Mouse (Mus musculus) CH12.LX (cell line): ENCODE data around the gene Spata2. TPM values are rescaled to one million over a fixed set of nuclear protein-coding genes. Genes with fewer than 3 reads are reported as not detected.

ENCODE experiments used
- DNase-seq: peaks from one replicate; pipeline ENCODE4 v3.0.0-alpha.2; 2013; ENCODE audit errors: extremely low read depth
- H3K27ac ChIP-seq: 2 replicates; pipeline ENCODE4 v1.5.1; 2012; ENCODE audit warnings: low read depth, mild to moderate bottlenecking, control low read depth, moderate library complexity; ENCODE audit not compliant: insufficient read depth
- H3K27me3 ChIP-seq: replicated peaks from 2 replicates; pipeline ENCODE3; 2012; ENCODE audit warnings: inconsistent platforms
- H3K36me3 ChIP-seq, 2 experiments: replicated peaks in 1 of 2; 2 replicates each; pipeline versions ENCODE3 to v1.6.1; 2012; ENCODE audit warnings: inconsistent platforms in 1 of 2, low read length in 1 of 2, mild to moderate bottlenecking in 1 of 2, mixed read lengths in 1 of 2, moderate library complexity in 1 of 2; ENCODE audit not compliant: control insufficient read depth in 1 of 2, insufficient read depth in 1 of 2
- H3K4me1 ChIP-seq, 2 experiments: 2 replicates each; pipeline ENCODE4 v1.6.1; 2012; ENCODE audit warnings: inconsistent platforms in 1 of 2, moderate library complexity in 1 of 2; ENCODE audit not compliant: insufficient read depth in 2 of 2, control insufficient read depth in 1 of 2
- H3K4me2 ChIP-seq: 2 replicates; pipeline ENCODE4 v1.6.1; 2012; ENCODE audit warnings: low read depth, mild to moderate bottlenecking, control low read depth; ENCODE audit not compliant: poor library complexity, insufficient read depth, severe bottlenecking
- H3K4me3 ChIP-seq, 3 experiments: fragments of 150-350 bp in 1 of 3; sonication (generic) in 1 of 3; replicated peaks in 1 of 3; 2 replicates each; pipeline versions ENCODE3 to v1.5.1; 2011 to 2012; ENCODE audit warnings: low read depth in 2 of 3, low read length in 2 of 3, mild to moderate bottlenecking in 2 of 3, moderate library complexity in 2 of 3, control low read depth in 1 of 3, improper control_type of control experiment in 1 of 3, inconsistent platforms in 1 of 3, mixed read lengths in 1 of 3; ENCODE audit not compliant: poor library complexity in 1 of 3
- H3K79me2 ChIP-seq: replicated peaks from 2 replicates; pipeline ENCODE4 v1.6.1; 2012; ENCODE audit warnings: mild to moderate bottlenecking, moderate library complexity; ENCODE audit not compliant: control insufficient read depth, poor library complexity, insufficient read depth, severe bottlenecking; ENCODE audit errors: extremely low read depth
- H3K9ac ChIP-seq: 2 replicates; pipeline ENCODE4 v1.6.1; 2012; ENCODE audit warnings: low read depth, mild to moderate bottlenecking, control low read depth, moderate library complexity; ENCODE audit not compliant: insufficient read depth
- H3K9me3 ChIP-seq: replicated peaks from 2 replicates; pipeline ENCODE3; 2012; ENCODE audit warnings: low read length, inconsistent platforms, mixed read lengths
- CHD2 ChIP-seq: IDR thresholded peaks from 2 replicates; pipeline ENCODE4 v1.6.1; 2011; ENCODE audit warnings: low read length, improper control_type of control experiment
- ELF1 ChIP-seq: IDR thresholded peaks from 2 replicates; pipeline ENCODE4 v1.6.1; 2014; ENCODE audit warnings: low read depth, mild to moderate bottlenecking, inconsistent platforms, low read length, improper control_type of control experiment
- EP300 ChIP-seq: IDR thresholded peaks from 2 replicates; pipeline ENCODE4 v1.6.1; 2011; ENCODE audit warnings: low read length, improper control_type of control experiment
- GABPA ChIP-seq: IDR thresholded peaks from 2 replicates; pipeline ENCODE4 v1.6.1; 2012; ENCODE audit warnings: low read depth, low read length, improper control_type of control experiment, inconsistent platforms; ENCODE audit not compliant: insufficient replicate concordance
- IRF4 ChIP-seq: IDR thresholded peaks from 2 replicates; pipeline ENCODE4 v1.6.1; 2014; ENCODE audit warnings: low read depth, mild to moderate bottlenecking, inconsistent platforms, low read length, improper control_type of control experiment
- JUND ChIP-seq: conservative IDR thresholded peaks from 2 replicates; pipeline ENCODE4 v1.6.1; 2011; ENCODE audit warnings: low read depth, low read length, improper control_type of control experiment
- MAFK ChIP-seq: IDR thresholded peaks from 2 replicates; pipeline ENCODE4 v1.6.1; 2011; ENCODE audit warnings: low read length, improper control_type of control experiment; ENCODE audit not compliant: insufficient replicate concordance
- MAX ChIP-seq: IDR thresholded peaks from 2 replicates; pipeline ENCODE4 v1.6.1; 2011; ENCODE audit warnings: low read length, improper control_type of control experiment
- MYC ChIP-seq: IDR thresholded peaks from 2 replicates; pipeline ENCODE4 v1.6.1; 2011; ENCODE audit warnings: low read depth, mild to moderate bottlenecking, improper control_type of control experiment, low read length
- PAX5 ChIP-seq: IDR thresholded peaks from 2 replicates; pipeline ENCODE4 v1.6.1; 2012; ENCODE audit warnings: low read length, inconsistent platforms, mixed read lengths
- RCOR1 ChIP-seq: conservative IDR thresholded peaks from 2 replicates; pipeline ENCODE4 v1.6.1; 2012; ENCODE audit warnings: low read depth, mild to moderate bottlenecking, inconsistent platforms, low read length, improper control_type of control experiment
- SIN3A ChIP-seq: IDR thresholded peaks from 2 replicates; pipeline ENCODE4 v1.6.1; 2012; ENCODE audit warnings: low read length, improper control_type of control experiment, inconsistent platforms
- TCF12 ChIP-seq: IDR thresholded peaks from 2 replicates; pipeline ENCODE4 v1.6.1; 2014; ENCODE audit warnings: low read depth, mild to moderate bottlenecking, inconsistent platforms, low read length, improper control_type of control experiment
- ZKSCAN1 ChIP-seq: IDR thresholded peaks from 2 replicates; pipeline ENCODE4 v1.6.1; 2012; ENCODE audit warnings: low read depth, inconsistent platforms, low read length, improper control_type of control experiment, borderline replicate concordance
- ZMIZ1 ChIP-seq: IDR thresholded peaks from 2 replicates; pipeline ENCODE4 v1.6.1; 2012; ENCODE audit warnings: low read depth, mild to moderate bottlenecking, inconsistent platforms, low read length, improper control_type of control experiment
- ZNF384 ChIP-seq: IDR thresholded peaks from 2 replicates; pipeline ENCODE4 v1.6.1; 2012; ENCODE audit warnings: low read depth, low read length, improper control_type of control experiment, inconsistent platforms
- dilution Hi-C: fragments of 300-500 bp; cut with MboI; formaldehyde crosslinking; loops from 2 replicates; pipeline ENCODE4 v1.14.3; 2020; ENCODE audit warnings: low sequenced_read_pairs; ENCODE audit not compliant: extremely low pct_unique_long_range_greater_than_20kb, extremely low pct_ligation_motif_present
- in situ Hi-C: fragments of 300-500 bp; cut with MboI; formaldehyde crosslinking; loops from 3 replicates; pipeline ENCODE4 v1.14.3; 2019; ENCODE audit warnings: low sequenced_read_pairs, low pct_ligation_motif_present, low pct_unique_long_range_greater_than_20kb, mixed read lengths
- polyA plus RNA-seq: library from polyadenylated mRNA; unstranded; fragments of >175 nt; gene quantifications from 2 replicates; pipeline ENCODE4 v1.2.1, GENCODE M21; 2012; ENCODE audit warnings: low read depth; ENCODE audit not compliant: insufficient read length
- total RNA-seq, 2 experiments: library from RNA; depleted of rRNA; stranded (reverse); fragments of 300-350 nt in 1 of 2; fragments of >200 nt in 1 of 2; gene quantifications; 2 replicates each; pipeline ENCODE4 v1.2.3; 2012 to 2014

Gene Spata2
- total and polyA plus RNA-seq, 3 experiments = 9.1 to 22.8 (median 10.5) TPM

DNA sequence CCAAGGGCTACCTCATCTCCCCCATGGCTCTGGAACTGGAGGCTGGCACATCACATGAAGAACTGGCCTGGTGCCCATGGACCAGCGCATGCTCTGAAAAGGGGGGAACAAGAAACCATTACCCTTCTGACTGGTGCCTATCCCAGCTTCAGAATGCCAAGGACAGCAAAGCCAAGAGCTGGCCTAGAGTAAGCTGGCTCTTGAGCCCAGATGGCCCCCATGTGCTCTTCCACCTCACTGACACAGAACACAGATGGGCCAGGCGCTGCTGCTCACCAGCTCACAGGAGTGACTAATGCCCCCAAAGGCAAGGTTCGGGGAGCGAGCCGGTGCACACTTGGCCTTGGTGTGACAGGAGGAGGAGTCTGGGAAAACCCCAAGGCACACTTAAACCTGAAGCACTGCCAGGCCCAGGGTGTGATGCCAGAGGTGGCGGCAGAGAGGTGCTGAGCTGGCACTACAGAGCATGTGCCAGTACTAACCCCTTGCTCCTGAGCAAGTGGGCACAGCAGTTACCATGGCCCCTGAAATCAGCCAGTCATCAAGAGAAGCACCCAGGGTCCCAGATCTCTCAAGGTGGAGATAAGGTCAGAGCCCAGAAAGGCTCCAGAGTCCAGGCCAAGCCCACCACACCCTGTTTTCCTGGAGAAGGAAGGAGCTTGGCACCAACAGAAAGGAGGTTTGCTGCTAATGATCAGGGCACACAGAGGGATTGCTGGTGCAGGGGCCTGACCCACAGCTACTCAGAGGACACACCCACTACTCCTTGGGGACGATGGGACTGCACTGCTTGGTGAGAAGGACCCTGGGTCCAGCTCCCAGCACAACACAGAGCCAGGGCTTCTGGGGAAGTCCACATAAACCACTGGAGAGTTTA is 6.9 kb downstream of the Spata2 start:
- peaks cover 18 to 49% of the 10 kb centered on the region in 2 experiments for H3K4me1 ChIP-seq
- no peak overlapping the region for H3K9ac ChIP-seq
- dilution Hi-C loops = no loop called here
- DNase-seq = peak; percentile 39
- H3K9me3 ChIP-seq = no peaks in the 10 kb centered on the region
- no peak overlapping the region for H3K4me2 ChIP-seq
- peaks cover 59% of the 10 kb centered on the region for H3K79me2 ChIP-seq
- H3K36me3 ChIP-seq = peaks cover 60 to 75% of the 10 kb centered on the region in 2 experiments
- in situ Hi-C loops = loop anchor here (10.0 kb wide), 1 partner anchor 421 kb away; the partner anchor contains the start of gene Znfx1
- TF ChIP-seq ZKSCAN1 (no peak), ELF1 (no peak), MAX (no peak), GABPA (no peak)
- no peak overlapping the region for H3K27ac ChIP-seq
- no peaks in the 10 kb centered on the region for H3K27me3 ChIP-seq
- no peak overlapping the region for H3K4me3 ChIP-seq

DNA sequence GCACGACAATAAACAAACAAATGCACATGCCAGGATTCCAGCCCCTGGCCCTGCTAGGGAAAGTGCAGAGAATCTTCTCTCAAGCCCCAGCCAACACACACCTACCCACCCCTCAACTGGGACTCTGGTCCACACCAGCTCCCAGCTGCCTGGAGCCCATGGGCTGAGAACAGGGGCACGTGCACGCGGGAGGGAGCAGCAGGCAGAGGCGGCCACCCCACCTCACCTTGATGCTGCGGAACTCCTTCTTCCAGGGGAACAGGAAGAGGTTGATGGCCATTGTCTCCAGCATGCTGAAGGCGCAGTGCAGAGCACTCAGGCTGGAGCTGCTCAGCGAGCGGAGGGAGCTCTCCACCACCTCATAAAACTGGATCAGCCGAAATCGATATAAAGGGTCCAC is 7.8 kb downstream of the Spata2 start:
- H3K36me3 ChIP-seq = peaks cover 60 to 84% of the 10 kb centered on the region in 2 experiments
- dilution Hi-C loops (no loop called here), in situ Hi-C loops (loop anchor here (10.0 kb wide), 1 partner anchor 420 kb away; the partner anchor contains the start of gene Znfx1)
- DNase-seq = no peak
- peaks cover 18 to 41% of the 10 kb centered on the region in 2 experiments for H3K4me1 ChIP-seq
- no peak overlapping the region for H3K4me2 ChIP-seq
- H3K79me2 ChIP-seq = peaks cover 51% of the 10 kb centered on the region
- H3K27me3 ChIP-seq = no peaks in the 10 kb centered on the region
- no peak overlapping the region for H3K9ac ChIP-seq
- H3K27ac ChIP-seq = no peak overlapping the region
- no peak overlapping the region for H3K4me3 ChIP-seq
- no peaks in the 10 kb centered on the region for H3K9me3 ChIP-seq
- TF ChIP-seq ZNF384 (no peak), ZMIZ1 (no peak), RCOR1 (no peak), MYC (no peak), SIN3A (no peak), MAFK (no peak), PAX5 (no peak), TCF12 (no peak), EP300 (no peak), IRF4 (no peak), GABPA (no peak), JUND (no peak), CHD2 (no peak)
- TF ChIP-seq, all 38 proteins: peak for 0
